21 mouse cellular contexts compared by ENCODE assay signal in the genomic region with DNA sequence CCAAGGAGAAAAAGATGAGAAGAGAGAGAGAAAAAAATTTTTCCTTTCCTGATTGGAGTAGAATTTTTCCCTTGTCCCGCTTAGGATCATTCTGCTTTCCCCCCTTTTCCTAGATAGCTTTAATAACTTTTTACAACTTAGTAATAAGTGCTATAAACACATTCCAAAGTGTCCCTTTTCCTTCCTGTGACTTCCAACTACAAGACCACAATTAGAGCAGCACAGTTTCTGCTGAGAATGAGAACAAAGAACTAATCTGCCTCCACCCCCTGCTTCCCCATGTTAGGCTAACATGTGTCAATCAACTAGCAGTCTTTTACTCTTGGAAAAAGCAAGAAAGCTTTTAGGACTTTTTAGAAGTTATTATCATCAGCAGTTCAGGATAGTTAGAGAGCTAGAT.
DNase-seq lines count a peak whose midpoint lies in the region; ATAC-seq and TF ChIP-seq lines count a peak whose summit lies in the region.
"Had no signal": no experiment of that assay in that cellular context is flagged by ENCODE, and none has a peak within 500 bp of the region (broad histone marks: within the 10 kb centered on the region; RNA-seq: fewer than 3 reads in every experiment).

No protein-coding gene starts in this region.

- no peak for TF ChIP-seq CTCF in intestine, postnatal 0 days (IDR thresholded peaks at IDR 0.05; ENCODE audit: low read depth)

- DNase-seq in embryo, embryonic 9.5 days (ENCODE audit: extremely low spot score) = peak; percentile 0
- no peak for DNase-seq in embryo, embryonic 10.5 days (ENCODE audit: low spot score)
- no peak for DNase-seq in hindbrain, embryonic 10.5 days (ENCODE audit: low spot score)
- DNase-seq: adrenal gland, adult 2 months; adrenal gland, adult 8-10 months; adrenal gland, postnatal 10 days; adrenal gland, postnatal 14 days; adrenal gland, postnatal 25 days; adrenal gland, postnatal 36 days; B cell, adult 2 months; cerebellum, adult 11 months; cerebellum, adult 11-12 months; cerebellum, adult 18-20 months had no signal

- no peaks in the 10 kb centered on the region for H3K36me3 ChIP-seq in intestine, embryonic 15.5 days
- H3K36me3 ChIP-seq in intestine, postnatal 0 days (ENCODE audit: control insufficient read depth, insufficient read depth) = no peaks in the 10 kb centered on the region
- H3K36me3 ChIP-seq in intestine, embryonic 16.5 days (ENCODE audit: control insufficient read depth, insufficient read depth, low read length) = no peaks in the 10 kb centered on the region
- no peaks in the 10 kb centered on the region for H3K36me3 ChIP-seq in hindbrain, embryonic 10.5 days
- H3K36me3 ChIP-seq: G1E had no signal

- H3K4me1 ChIP-seq in intestine, embryonic 15.5 days (replicated peaks) = no peaks in the 10 kb centered on the region
- no peaks in the 10 kb centered on the region for H3K4me1 ChIP-seq in intestine, postnatal 0 days (replicated peaks; ENCODE audit: control insufficient read depth, insufficient read depth, low read length)
- no peaks in the 10 kb centered on the region for H3K4me1 ChIP-seq in intestine, embryonic 16.5 days (ENCODE audit: control insufficient read depth, insufficient read depth, low read length)
- no peaks in the 10 kb centered on the region for H3K4me1 ChIP-seq in hindbrain, embryonic 10.5 days (replicated peaks)

- no peaks in the 10 kb centered on the region for H3K27me3 ChIP-seq in intestine, embryonic 15.5 days (replicated peaks)
- H3K27me3 ChIP-seq in intestine, postnatal 0 days (replicated peaks; ENCODE audit: control insufficient read depth, insufficient read depth, low read length) = no peaks in the 10 kb centered on the region
- H3K27me3 ChIP-seq in intestine, embryonic 16.5 days (replicated peaks; ENCODE audit: control insufficient read depth, insufficient read depth, low read length) = no peaks in the 10 kb centered on the region
- H3K27me3 ChIP-seq in hindbrain, embryonic 10.5 days (ENCODE audit: insufficient read depth, poor library complexity, severe bottlenecking) = no peaks in the 10 kb centered on the region
- H3K27me3 ChIP-seq: CH12.LX, Patski had no signal

- no peak overlapping the region for H3K4me3 ChIP-seq in intestine, embryonic 15.5 days (replicated peaks)
- H3K4me3 ChIP-seq in intestine, postnatal 0 days (ENCODE audit: low read depth, low read length) = no peak overlapping the region
- H3K4me3 ChIP-seq in intestine, embryonic 16.5 days (ENCODE audit: low read length) = no peak overlapping the region
- H3K4me3 ChIP-seq in hindbrain, embryonic 10.5 days = no peak overlapping the region

- 63% methylated on average over 1 of the region's 1 CpGs for WGBS in intestine, embryonic 15.5 days
- WGBS in intestine, postnatal 0 days = 41% methylated on average over 1 of the region's 1 CpGs
- 72% methylated on average over 1 of the region's 1 CpGs for WGBS in intestine, embryonic 16.5 days
- 81% methylated on average over 1 of the region's 1 CpGs for WGBS in hindbrain, embryonic 10.5 days

- no peak overlapping the region for H3K4me2 ChIP-seq in intestine, embryonic 15.5 days (replicated peaks)
- no peak overlapping the region for H3K4me2 ChIP-seq in intestine, postnatal 0 days (replicated peaks; ENCODE audit: low read depth)
- no peak overlapping the region for H3K4me2 ChIP-seq in intestine, embryonic 16.5 days (ENCODE audit: low read depth, low read length)

- no peak overlapping the region for H3K9ac ChIP-seq in intestine, embryonic 15.5 days
- no peak overlapping the region for H3K9ac ChIP-seq in intestine, postnatal 0 days (ENCODE audit: low read depth, low read length)
- H3K9ac ChIP-seq in intestine, embryonic 16.5 days (ENCODE audit: low read depth, low read length) = no peak overlapping the region

- H3K9me3 ChIP-seq in intestine, embryonic 15.5 days = no peaks in the 10 kb centered on the region
- H3K9me3 ChIP-seq in intestine, postnatal 0 days (ENCODE audit: control insufficient read depth) = no peaks in the 10 kb centered on the region
- H3K9me3 ChIP-seq in intestine, embryonic 16.5 days (ENCODE audit: control insufficient read depth, low read length) = no peaks in the 10 kb centered on the region
- no peaks in the 10 kb centered on the region for H3K9me3 ChIP-seq in hindbrain, embryonic 10.5 days
- H3K9me3 ChIP-seq: G1E had no signal

- no peak overlapping the region for H3K27ac ChIP-seq in intestine, embryonic 15.5 days
- no peak overlapping the region for H3K27ac ChIP-seq in intestine, postnatal 0 days (ENCODE audit: low read depth, low read length)
- H3K27ac ChIP-seq in intestine, embryonic 16.5 days (ENCODE audit: low read length) = no peak overlapping the region
- no peak overlapping the region for H3K27ac ChIP-seq in hindbrain, embryonic 10.5 days

- peak; percentile 58 for ATAC-seq in intestine, embryonic 15.5 days
- ATAC-seq in intestine, postnatal 0 days = no peak
- peak; percentile 55 for ATAC-seq in intestine, embryonic 16.5 days
- ATAC-seq: activated CD4-positive, CD25-positive, alpha-beta regulatory T cell, adult 4 months; CD4-positive, CD25-positive, alpha-beta regulatory T cell, adult 4 months; Patski had no signal
